ENCODE assay signal across 15 mouse cellular contexts in genomic region chr9:112446981-112447380, GRCm38 (mm10).
DNase-seq lines count a peak whose midpoint lies in the region; ATAC-seq lines count a peak whose summit lies in the region.
"Had no signal": no experiment of that assay in that cellular context is flagged by ENCODE, and none has a peak within 500 bp of the region (broad histone marks: within the 10 kb centered on the region; RNA-seq: fewer than 3 reads in every experiment).

No protein-coding gene starts in this region.

- 0 out of 2 replicates have a peak, but pooled peaks cover 5% of the 10 kb centered on the region for H3K4me1 ChIP-seq in forebrain, embryonic 14.5 days (ENCODE audit: control insufficient read depth, insufficient read depth, low read length)
- H3K4me1 ChIP-seq in forebrain, embryonic 10.5 days = peaks cover 9% of the 10 kb centered on the region; the same call in 1 of the 2 replicates
- H3K4me1 ChIP-seq in neural tube, embryonic 11.5 days (ENCODE audit: control insufficient read depth, insufficient read depth, low read length) = no peaks in the 10 kb centered on the region
- 0 out of 2 replicates have a peak, but pooled peaks cover 2% of the 10 kb centered on the region for H3K4me1 ChIP-seq in midbrain, embryonic 15.5 days
- H3K4me1 ChIP-seq: heart, embryonic 13.5 days had no signal

- ATAC-seq in forebrain, embryonic 14.5 days = 0 out of 2 replicates have a peak, but pooled peaks have one; percentile 26
- ATAC-seq in neural tube, embryonic 11.5 days (ENCODE audit: insufficient read depth, low FRiP score, low TSS enrichment) = 0 out of 2 replicates have a peak, but pooled peaks have one; percentile 5
- peak; percentile 37 for ATAC-seq in midbrain, embryonic 15.5 days (replicated peaks)

- H3K27me3 ChIP-seq in forebrain, embryonic 14.5 days (replicated peaks; ENCODE audit: control insufficient read depth, insufficient read depth, low read length) = no peaks in the 10 kb centered on the region
- no peaks in the 10 kb centered on the region for H3K27me3 ChIP-seq in forebrain, embryonic 10.5 days (ENCODE audit: poor library complexity, severe bottlenecking)
- H3K27me3 ChIP-seq in neural tube, embryonic 11.5 days (ENCODE audit: control insufficient read depth, insufficient read depth, low read length) = no peaks in the 10 kb centered on the region
- H3K27me3 ChIP-seq in midbrain, embryonic 15.5 days (replicated peaks) = no peaks in the 10 kb centered on the region
- H3K27me3 ChIP-seq: heart, embryonic 13.5 days had no signal

- no peak overlapping the region for H3K9ac ChIP-seq in forebrain, embryonic 14.5 days (ENCODE audit: low read length)
- H3K9ac ChIP-seq in neural tube, embryonic 11.5 days (ENCODE audit: low read length) = no peak overlapping the region
- no peak overlapping the region for H3K9ac ChIP-seq in midbrain, embryonic 15.5 days
- H3K9ac ChIP-seq: heart, embryonic 13.5 days had no signal

- H3K27ac ChIP-seq in forebrain, embryonic 14.5 days (ENCODE audit: low read depth, low read length) = 0 out of 2 replicates have a peak overlapping the region, but pooled peaks have one; percentile 44
- no peak overlapping the region for H3K27ac ChIP-seq in forebrain, embryonic 10.5 days
- H3K27ac ChIP-seq in neural tube, embryonic 11.5 days (ENCODE audit: low read depth, low read length) = no peak overlapping the region
- no peak overlapping the region for H3K27ac ChIP-seq in midbrain, embryonic 15.5 days
- H3K27ac ChIP-seq: heart, embryonic 13.5 days had no signal

- WGBS in forebrain, embryonic 14.5 days = 69% methylated on average over 3 of the region's 3 CpGs
- 61% methylated on average over 3 of the region's 3 CpGs for WGBS in forebrain, embryonic 10.5 days
- WGBS in neural tube, embryonic 11.5 days = 75% methylated on average over 3 of the region's 3 CpGs
- WGBS in midbrain, embryonic 15.5 days = 23% methylated on average over 3 of the region's 3 CpGs

- no peak overlapping the region for H3K4me3 ChIP-seq in forebrain, embryonic 14.5 days (ENCODE audit: low read depth, low read length)
- H3K4me3 ChIP-seq in forebrain, embryonic 10.5 days = no peak overlapping the region
- H3K4me3 ChIP-seq in neural tube, embryonic 11.5 days (ENCODE audit: low read depth, low read length) = no peak overlapping the region
- H3K4me3 ChIP-seq in midbrain, embryonic 15.5 days = no peak overlapping the region
- H3K4me3 ChIP-seq: heart, embryonic 13.5 days had no signal

- H3K9me3 ChIP-seq in forebrain, embryonic 14.5 days (replicated peaks; ENCODE audit: control insufficient read depth, low read length) = no peaks in the 10 kb centered on the region
- H3K9me3 ChIP-seq in forebrain, embryonic 10.5 days = no peaks in the 10 kb centered on the region
- H3K9me3 ChIP-seq in neural tube, embryonic 11.5 days (ENCODE audit: control insufficient read depth, low read length) = no peaks in the 10 kb centered on the region
- no peaks in the 10 kb centered on the region for H3K9me3 ChIP-seq in midbrain, embryonic 15.5 days
- H3K9me3 ChIP-seq: heart, embryonic 13.5 days had no signal

- H3K36me3 ChIP-seq in forebrain, embryonic 14.5 days (ENCODE audit: control insufficient read depth, insufficient read depth, low read length) = no peaks in the 10 kb centered on the region
- H3K36me3 ChIP-seq in forebrain, embryonic 10.5 days (replicated peaks) = no peaks in the 10 kb centered on the region
- H3K36me3 ChIP-seq in neural tube, embryonic 11.5 days (ENCODE audit: control insufficient read depth, insufficient read depth, low read length) = no peaks in the 10 kb centered on the region
- H3K36me3 ChIP-seq in midbrain, embryonic 15.5 days (replicated peaks) = no peaks in the 10 kb centered on the region
- H3K36me3 ChIP-seq: heart, embryonic 13.5 days had no signal

- peak; percentile 0 for DNase-seq in forebrain, embryonic 14.5 days (ENCODE audit: low spot score)
- no peak for DNase-seq in forebrain, embryonic 10.5 days (ENCODE audit: extremely low spot score, low spot score)
- DNase-seq in neural tube, embryonic 11.5 days (ENCODE audit: low spot score) = no peak
- DNase-seq in neural tube, embryonic 10.5 days (ENCODE audit: extremely low spot score, low spot score) = no peak
- DNase-seq in T-cell, adult 2 months (ENCODE audit: low spot score) = no peak
- no peak for DNase-seq in right cerebral cortex, postnatal 14 days
- DNase-seq: adrenal gland, adult 2 months; kidney, adult 8-10 months; kidney, postnatal 25 days; lung, adult 2 months; lung, postnatal 36 days; spleen, adult 18-20 months had no signal

- H3K4me2 ChIP-seq in forebrain, embryonic 14.5 days (ENCODE audit: low read length) = no peak overlapping the region
- no peak overlapping the region for H3K4me2 ChIP-seq in neural tube, embryonic 11.5 days (ENCODE audit: low read depth)
- no peak overlapping the region for H3K4me2 ChIP-seq in midbrain, embryonic 15.5 days
- H3K4me2 ChIP-seq: heart, embryonic 13.5 days; liver, embryonic 11.5 days had no signal
